Mouse (Mus musculus) right cerebral cortex, postnatal 10 days (tissue): ENCODE results near the gene Mocs2.

Source experiments
- DNase-seq, 2 experiments: peaks; one replicate each; pipeline ENCODE4 v3.0.0; 2021; ENCODE audit warnings: low spot score in 2 of 2

Gene Mocs2

DNA sequence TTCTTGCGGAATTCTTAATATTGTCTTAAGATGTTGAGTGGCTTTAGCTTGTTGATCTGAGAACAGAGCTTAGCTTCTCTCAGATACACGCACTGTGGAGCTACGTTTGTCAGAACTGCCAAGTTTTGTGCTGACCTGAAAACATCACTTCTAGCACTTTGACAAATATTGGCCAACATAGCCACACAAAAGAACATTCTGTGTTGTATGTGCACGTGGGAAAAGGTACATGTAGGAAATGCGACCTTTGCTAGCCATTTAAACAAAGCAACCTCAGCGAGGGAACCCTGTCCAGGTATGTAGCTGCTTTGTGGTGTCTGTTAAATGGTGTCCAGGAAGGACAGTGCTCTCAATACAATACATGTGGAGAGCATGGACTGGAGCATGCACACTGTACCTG lies 36.0 kb downstream of the Mocs2 start:
- DNase-seq, result no peak

DNA sequence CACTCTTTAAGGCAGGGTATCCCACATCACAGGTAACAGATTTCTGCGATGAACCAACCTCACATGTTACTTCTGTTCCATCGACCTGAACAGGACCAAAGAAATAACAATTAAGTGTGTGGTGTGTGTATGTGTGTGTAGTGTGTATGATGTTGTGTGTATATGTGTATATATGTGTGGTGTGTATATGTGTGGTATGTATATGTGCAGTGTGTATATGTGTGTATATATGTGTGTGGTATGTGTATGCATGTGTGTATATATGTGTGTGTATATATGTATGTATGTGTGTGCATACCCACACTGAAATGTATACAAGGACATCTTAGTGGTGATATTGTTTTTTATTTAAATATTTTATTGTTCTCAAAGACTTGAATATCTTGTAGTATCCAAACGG lies 36.4 kb downstream of the Mocs2 start:
- no peak for DNase-seq

- DNase-seq, result no peak
Measured at GRCm38 (mm10) chr13:114855573-114856268, 37.7 kb downstream of the Mocs2 start.

DNA sequence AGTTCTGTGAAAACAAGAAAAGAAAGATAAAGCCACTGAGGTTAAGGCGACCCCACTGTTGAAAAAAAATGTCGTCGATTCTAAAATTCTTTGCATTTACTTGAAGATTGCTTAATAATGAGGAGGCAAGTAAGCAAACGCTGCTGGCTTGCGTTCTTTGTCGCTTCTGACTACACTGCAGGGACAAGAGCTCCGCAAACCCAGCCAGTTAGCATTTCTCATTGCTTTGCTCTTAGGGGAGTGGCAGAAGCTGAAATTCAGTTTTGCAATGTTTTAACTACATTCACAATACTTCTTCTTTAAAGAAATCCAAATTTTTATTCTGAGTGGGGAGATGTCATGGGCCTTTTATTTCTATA lies 38.2 kb downstream of the Mocs2 start:
- DNase-seq, result no peak

GRCm38 (mm10) chr13:114857525-114857924 lies 39.5 kb downstream of the Mocs2 start:
- no peak for DNase-seq

DNA sequence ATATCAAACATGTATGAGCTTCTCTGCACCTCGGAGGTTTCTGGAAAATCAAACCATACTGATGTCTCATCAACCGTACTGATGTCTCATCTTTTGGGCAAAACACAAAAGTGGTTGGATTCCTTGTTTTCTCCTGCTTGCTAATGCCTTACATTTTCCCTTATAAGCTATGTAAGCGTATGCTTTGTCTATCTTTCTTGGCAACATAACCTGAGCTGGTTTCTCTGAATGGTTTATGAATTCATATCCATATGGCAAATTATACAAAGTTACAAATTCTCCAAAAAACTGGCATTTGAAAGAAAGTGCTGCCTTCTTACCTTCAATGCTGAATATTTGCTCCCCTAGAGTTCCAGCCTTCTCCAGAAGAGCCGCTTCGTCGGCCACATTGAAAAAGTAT lies 56.7 kb downstream of the Mocs2 start:
- no peak for DNase-seq

DNA sequence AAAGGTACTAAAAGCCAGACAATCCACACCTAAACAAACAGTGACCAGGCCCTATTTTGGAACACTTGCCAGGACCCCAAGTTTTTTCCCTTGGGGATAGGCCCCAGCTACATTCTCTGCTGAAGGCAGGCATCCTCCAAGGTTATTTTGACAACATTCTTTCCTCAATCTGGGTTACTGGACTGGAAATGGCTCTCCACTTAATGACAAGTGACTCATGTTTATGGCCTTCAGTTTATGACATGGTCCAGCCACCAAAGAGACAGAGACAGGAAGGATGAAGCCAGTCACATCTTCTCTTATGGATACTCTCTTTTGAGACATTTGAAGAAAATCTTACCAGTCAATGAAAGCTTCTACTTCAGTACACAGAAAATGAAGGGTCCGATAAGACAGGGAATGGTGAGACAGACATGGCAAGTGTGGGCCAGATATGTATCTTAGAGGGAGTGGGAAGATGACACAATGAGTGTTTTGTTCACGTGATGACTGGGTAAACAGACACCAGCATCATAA lies 58.0 kb downstream of the Mocs2 start:
- DNase-seq, result no peak

DNA sequence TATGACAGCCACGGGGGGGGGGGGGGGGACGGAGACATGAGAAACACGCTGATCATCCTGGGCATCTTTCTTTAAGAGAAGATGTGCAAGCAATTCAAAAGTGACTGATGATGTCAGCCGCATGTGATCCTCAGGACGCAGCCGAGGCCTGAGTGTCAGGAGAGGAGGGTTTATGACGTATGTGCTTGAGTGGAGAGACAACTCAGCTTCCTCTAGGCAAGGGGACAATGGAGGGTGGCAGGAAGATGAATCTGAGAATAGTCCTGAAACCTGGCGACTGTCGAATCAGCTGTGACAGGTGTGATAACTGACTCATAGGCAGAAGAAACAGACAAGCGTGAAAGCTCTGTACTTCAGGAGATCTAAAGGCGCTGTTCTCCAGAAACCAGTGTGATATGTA lies 60.6 kb downstream of the Mocs2 start:
- no peak for DNase-seq
